Mouse (Mus musculus) neural tube, embryonic 10.5 days (tissue): Measurements from ENCODE around the gene Hpn.

Experiments used
- DNase-seq: peaks from one replicate; pipeline ENCODE4 v3.0.0-alpha.2; 2017; ENCODE audit warnings: low spot score; ENCODE audit errors: extremely low spot score

Gene Hpn

GRCm38 (mm10) chr7:31112036-31112435, 3.1 kb downstream of the Hpn start:
- DNase-seq = no peak

DNA sequence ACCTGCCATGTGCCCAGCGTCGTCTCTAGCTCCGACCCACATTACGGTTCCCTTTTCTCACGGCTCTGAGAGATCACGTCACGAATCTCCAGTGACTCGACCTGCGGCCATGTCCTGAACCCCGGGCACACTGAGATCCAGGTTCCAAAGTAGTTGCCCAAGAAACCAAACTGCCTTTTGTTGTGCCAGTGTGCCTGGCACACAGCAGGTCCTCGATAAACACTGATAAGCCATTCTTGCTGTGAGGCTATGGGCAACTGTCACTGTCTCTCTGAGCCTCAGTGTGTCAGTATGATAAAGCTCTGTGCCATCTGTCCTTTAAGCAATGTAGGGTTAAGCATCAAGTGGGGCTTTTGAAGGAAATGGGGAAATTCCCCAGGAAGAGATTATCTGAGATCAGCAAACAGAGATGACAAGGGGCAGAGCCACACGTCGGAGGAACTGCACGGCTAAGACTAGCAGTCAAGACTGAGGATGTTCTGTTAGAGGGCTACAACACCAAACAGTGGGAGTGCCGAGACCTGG, 4.2 kb downstream of the Hpn start:
- no peak for DNase-seq

- DNase-seq = no peak
Observed at GRCm38 (mm10) chr7:31109796-31110195, 5.3 kb downstream of the Hpn start.

GRCm38 (mm10) chr7:31109091-31109490, 6.0 kb downstream of the Hpn start:
- DNase-seq = no peak

DNA sequence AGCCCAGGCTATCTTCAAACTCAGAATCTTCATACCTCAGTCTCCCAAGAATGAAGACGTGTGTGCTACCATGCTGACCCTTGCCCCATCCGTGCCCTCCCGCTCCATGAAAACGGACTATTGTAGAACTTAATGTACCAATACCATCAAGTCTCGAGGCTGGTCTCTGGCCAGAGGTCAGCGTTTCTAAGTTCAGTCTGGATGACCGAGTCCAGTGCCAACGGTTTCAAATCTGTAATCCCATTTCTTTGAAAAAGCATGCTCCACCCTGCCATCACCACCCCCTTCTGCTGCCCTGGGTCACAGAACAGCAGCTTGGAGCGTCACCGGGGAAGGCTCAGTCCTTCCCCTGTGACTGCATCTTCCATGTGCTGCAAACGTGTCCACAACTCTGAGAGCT, 7.3 kb downstream of the Hpn start:
- DNase-seq = no peak

- no peak for DNase-seq
Observed at GRCm38 (mm10) chr7:31106166-31106565, 8.9 kb downstream of the Hpn start.

DNA sequence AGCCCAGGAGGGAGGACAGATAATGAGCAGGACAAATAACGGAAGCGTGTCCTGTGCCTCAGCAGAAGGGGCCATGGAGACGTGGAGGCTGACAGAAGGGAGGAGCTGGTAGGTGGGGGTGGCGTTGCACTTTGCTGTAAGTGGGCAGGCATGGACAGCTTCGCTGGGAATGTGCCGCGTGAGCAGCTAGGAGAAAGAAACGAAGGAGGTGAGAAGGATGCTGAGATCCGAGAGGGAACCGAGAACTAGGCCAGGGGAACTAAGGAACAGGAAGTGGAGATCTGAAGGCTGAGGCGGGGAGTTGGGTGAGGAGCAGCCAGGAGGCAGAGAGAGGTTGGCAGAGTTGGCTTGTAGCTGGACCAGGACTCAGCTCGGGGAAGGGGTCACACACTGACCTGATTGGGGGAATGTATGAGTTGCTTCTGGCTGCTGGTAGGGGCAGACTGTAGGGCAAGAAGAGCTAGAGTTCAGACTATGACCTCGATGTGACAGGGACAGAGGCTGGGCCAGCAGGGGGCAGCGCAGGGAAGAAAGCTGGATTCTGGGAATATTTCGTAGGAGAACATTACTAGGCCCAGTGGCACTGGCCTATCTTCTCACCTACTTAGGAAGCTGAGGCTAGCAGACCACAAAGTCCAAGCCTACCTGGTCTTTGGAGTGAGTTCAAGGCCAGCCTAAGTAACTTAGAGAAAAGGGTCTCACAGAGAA, 9.9 kb downstream of the Hpn start:
- DNase-seq = peak; percentile 45

DNA sequence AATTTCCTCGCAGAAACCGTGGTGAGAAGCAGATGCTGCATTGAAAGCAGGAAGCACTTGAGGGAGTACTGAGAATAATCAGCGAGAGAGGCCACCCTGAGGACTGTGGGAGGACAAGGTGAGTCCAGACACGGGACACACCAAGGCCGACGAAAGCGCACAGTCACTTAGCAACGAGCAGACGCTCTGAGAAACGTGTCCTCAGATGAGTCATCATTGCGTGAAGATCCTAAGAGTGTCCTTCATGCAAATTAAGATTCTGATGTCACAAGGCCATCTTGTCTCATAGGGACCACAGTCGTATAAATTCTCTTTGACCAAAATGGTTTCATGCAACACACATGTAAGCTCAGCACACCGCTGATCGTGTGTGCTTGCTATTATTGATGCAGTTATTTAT, 14.3 kb downstream of the Hpn start:
- no peak for DNase-seq

DNA sequence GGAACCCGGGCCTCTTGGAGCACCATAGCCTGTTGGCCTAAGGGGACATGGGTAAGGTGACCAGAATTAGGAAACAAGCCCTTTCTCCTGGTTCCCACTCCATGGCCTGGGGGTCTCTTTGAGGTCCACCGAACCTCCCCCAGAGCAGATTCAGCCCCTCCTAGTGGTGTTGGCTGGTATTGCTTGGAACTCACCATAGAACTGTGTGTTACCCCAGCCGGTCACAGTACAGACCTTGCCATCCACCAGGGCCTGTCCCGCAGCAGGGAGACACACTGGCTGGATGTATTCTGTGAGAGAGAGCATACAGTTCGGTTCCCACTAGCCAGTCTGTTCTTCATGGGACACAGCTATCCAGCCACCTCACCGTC, 15.5 kb downstream of the Hpn start:
- no peak for DNase-seq

GRCm38 (mm10) chr7:31098697-31099611, 16.1 kb downstream of the Hpn start:
- no peak for DNase-seq

DNA sequence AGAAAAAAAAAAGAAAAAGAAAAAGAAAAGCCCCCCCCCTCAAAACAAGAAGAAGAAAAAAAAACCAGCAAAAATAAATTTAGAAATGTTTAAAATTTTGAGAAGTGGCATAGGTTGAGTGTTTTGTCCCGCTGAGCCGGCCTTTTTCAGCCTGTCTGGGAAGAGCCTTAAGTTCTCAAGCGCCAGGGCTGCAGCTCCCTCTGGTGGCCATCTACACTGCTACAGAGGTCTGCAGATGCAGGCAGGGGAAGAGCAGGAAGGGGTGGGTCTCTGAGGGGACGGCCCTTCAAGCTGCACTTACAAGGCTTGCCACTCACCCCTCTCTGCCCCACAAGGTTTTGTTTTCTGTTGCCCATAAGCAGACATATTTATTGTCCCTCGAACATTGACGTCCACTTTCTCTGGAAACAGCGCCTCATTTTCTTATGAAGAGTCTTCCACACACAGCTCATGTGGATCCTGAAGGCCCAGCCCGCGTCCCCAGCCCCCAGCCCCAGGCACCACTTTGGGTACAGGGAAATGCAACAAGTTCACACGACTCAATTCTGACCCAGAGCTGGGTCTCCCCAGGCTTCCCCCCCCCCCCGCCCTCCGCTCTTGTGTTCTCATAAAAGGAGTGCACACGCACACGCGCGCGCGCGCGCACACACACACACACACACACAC, 17.4 kb downstream of the Hpn start:
- DNase-seq = peak; percentile 88

DNA sequence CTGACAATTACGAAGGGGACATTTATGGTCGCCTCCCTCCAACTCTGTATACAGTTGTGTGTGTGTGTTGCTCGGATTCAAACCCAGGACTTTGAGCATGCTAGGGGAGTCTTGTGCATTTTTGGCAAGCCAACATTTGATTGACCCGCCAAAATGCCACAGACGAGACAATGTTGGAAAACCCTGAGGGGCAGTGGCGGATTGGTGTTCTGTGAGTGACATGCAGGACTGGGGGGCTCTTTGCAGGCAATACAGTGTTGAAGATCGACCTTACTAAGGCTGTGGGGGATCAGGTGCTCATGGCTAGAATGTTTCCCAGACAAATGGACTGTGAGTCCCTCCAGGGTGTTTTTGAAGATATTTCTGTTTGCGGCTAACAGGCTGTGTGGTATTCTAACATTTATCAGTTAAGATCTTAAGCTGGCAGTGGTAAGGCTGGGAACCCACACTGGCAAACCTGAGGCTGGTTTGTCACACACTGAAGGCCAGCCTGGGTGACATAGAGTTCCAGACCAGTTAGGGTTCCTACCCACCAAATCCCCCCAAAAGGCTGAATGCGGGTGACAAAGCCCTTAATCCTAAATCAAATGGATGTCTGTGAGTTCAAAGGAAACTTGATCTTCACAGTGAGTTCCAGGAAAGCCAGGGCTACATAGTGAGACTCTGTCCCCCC, 18.1 kb downstream of the Hpn start:
- DNase-seq = no peak

- no peak for DNase-seq
Observed at GRCm38 (mm10) chr7:31094774-31095501, 20.2 kb downstream of the Hpn start.

- no peak for DNase-seq
Observed at GRCm38 (mm10) chr7:31089721-31090120, 25.4 kb downstream of the Hpn start.

GRCm38 (mm10) chr7:31088206-31088605, 26.9 kb downstream of the Hpn start:
- no peak for DNase-seq

DNA sequence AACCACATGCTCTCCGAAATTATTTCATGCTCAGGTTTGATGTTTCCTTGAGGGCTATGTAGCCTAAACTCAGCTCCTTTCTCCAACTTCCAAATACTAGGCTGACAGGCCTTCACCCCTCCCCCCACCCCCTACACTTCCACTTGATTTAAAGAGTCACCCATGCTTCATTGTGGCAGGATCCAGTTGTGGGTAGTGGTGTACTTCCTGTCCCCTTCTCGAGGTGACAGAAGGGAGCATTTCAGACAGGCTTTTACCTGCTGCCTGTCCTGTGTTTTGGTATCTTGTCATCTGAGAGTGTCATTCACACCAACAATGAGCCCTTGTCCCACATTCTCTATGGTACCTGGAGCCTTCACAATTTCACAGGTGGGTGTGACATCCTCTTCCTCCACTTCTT, 27.8 kb downstream of the Hpn start:
- no peak for DNase-seq

GRCm38 (mm10) chr7:31086175-31086755, 28.8 kb downstream of the Hpn start:
- no peak for DNase-seq

- DNase-seq = no peak
Observed at GRCm38 (mm10) chr7:31085171-31085570, 29.9 kb downstream of the Hpn start.

DNA sequence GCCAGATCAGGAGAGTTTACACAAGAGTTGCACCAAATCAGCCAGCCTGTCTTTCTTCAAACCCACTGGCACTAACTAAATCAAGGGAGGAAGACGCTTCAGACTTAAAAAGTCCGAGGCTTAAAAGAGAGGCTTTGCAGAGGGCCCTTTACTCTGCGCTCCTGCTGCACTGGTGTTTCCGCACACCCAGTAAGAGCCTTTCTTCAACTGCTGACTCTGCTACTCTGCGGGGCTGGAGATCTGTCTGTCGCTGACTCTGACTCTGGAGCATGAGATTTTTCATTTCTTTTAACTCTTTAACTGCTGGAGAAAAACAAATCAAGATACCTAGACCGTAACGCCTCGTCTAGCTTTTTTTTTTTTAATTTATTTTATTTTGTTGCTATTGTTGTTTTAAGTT, 30.9 kb downstream of the Hpn start:
- DNase-seq = no peak

GRCm38 (mm10) chr7:31082831-31083588, 32.1 kb downstream of the Hpn start:
- DNase-seq = no peak
